Mouse (Mus musculus): ENCODE results near the gene Cyp4v3.

GRCm38 (mm10) chr8:45255040-45255439 lies 78.0 kb downstream of the Cyp4v3 start:
- TF ChIP-seq GATA1 (IDR thresholded peaks at IDR 0.05; ENCODE audit: borderline replicate concordance, low read length) (no peak), FLI1 (IDR thresholded peaks at IDR 0.05; ENCODE audit: low read length) (no peak)
